Mouse (Mus musculus): ENCODE results near the gene Gm11437. TPM values are rescaled to one million over a fixed set of nuclear protein-coding genes. Genes with fewer than 3 reads are reported as not detected.

Gm11437 gene
- total and polyA plus RNA-seq, 3 experiments = not detected

GRCm38 (mm10) chr11:84190581-84191233 lies 23.4 kb upstream of the Gm11437 start:
- DNase-seq (ENCODE audit: low spot score) = no peak
- Histone ChIP-seq H3K9me3 (replicated peaks) (no peaks in the 10 kb centered on the region), H3K4me3 (ENCODE audit: low read depth, low read length) (no peak overlapping the region), H3K36me3 (replicated peaks) (peaks cover 25% of the 10 kb centered on the region), H3K4me1 (ENCODE audit: insufficient read depth, low read depth, low read length) (peaks cover 3% of the 10 kb centered on the region; the same call in 1 of the 2 replicates), H3K27me3 (ENCODE audit: insufficient read depth, low read length) (no peaks in the 10 kb centered on the region)
- no peak for ATAC-seq (ENCODE audit: extremely low read depth, insufficient number of reproducible peaks, low FRiP score, poor library complexity, severe bottlenecking)
- TF ChIP-seq GATA1 (IDR thresholded peaks at IDR 0.05; ENCODE audit: borderline replicate concordance, low read length) = no peak
- TF ChIP-seq GATA2 (IDR thresholded peaks at IDR 0.05; ENCODE audit: borderline replicate concordance, low read depth, low read length) = no peak
- TF ChIP-seq TAL1 (conservative IDR thresholded peaks at IDR 0.05; ENCODE audit: low read depth, low read length) = no peak
- TF ChIP-seq CTCF (IDR thresholded peaks at IDR 0.05; ENCODE audit: low read depth, low read length) = no peak
- TF ChIP-seq POLR2AphosphoS5 (IDR thresholded peaks at IDR 0.05; ENCODE audit: insufficient replicate concordance, low read depth, low read length) = no peak

- DNase-seq (ENCODE audit: low spot score) (no peak), ATAC-seq (ENCODE audit: extremely low read depth, insufficient number of reproducible peaks, low FRiP score, poor library complexity, severe bottlenecking) (no peak)
- no peaks in the 10 kb centered on the region for H3K27me3 ChIP-seq (ENCODE audit: insufficient read depth, low read length)
- H3K4me1 ChIP-seq (ENCODE audit: insufficient read depth, low read depth, low read length) = peaks cover 7% of the 10 kb centered on the region; the same call in 1 of the 2 replicates
- TF ChIP-seq TAL1 (conservative IDR thresholded peaks at IDR 0.05; ENCODE audit: low read depth, low read length) (no peak), CTCF (IDR thresholded peaks at IDR 0.05; ENCODE audit: low read depth, low read length) (no peak), GATA2 (IDR thresholded peaks at IDR 0.05; ENCODE audit: borderline replicate concordance, low read depth, low read length) (no peak), POLR2AphosphoS5 (IDR thresholded peaks at IDR 0.05; ENCODE audit: insufficient replicate concordance, low read depth, low read length) (no peak), GATA1 (IDR thresholded peaks at IDR 0.05; ENCODE audit: borderline replicate concordance, low read length) (no peak)
- no peak overlapping the region for H3K4me3 ChIP-seq (ENCODE audit: low read depth, low read length)
- no peaks in the 10 kb centered on the region for H3K9me3 ChIP-seq (replicated peaks)
- H3K36me3 ChIP-seq (replicated peaks) = peaks cover 21% of the 10 kb centered on the region
These were observed 21.3 kb upstream of the Gm11437 start for GRCm38 (mm10) chr11:84188530-84188929.

GRCm38 (mm10) chr11:84181286-84181685 lies 14.0 kb upstream of the Gm11437 start:
- peaks cover 26% of the 10 kb centered on the region for H3K4me1 ChIP-seq (ENCODE audit: insufficient read depth, low read depth, low read length)
- TF ChIP-seq TAL1 (conservative IDR thresholded peaks at IDR 0.05; ENCODE audit: low read depth, low read length) (no peak), GATA2 (IDR thresholded peaks at IDR 0.05; ENCODE audit: borderline replicate concordance, low read depth, low read length) (no peak), CTCF (IDR thresholded peaks at IDR 0.05; ENCODE audit: low read depth, low read length) (no peak), GATA1 (IDR thresholded peaks at IDR 0.05; ENCODE audit: borderline replicate concordance, low read length) (no peak), POLR2AphosphoS5 (IDR thresholded peaks at IDR 0.05; ENCODE audit: insufficient replicate concordance, low read depth, low read length) (no peak)
- H3K4me3 ChIP-seq (ENCODE audit: low read depth, low read length) = no peak overlapping the region; the same call in 1 of the 2 replicates
- ATAC-seq (ENCODE audit: extremely low read depth, insufficient number of reproducible peaks, low FRiP score, poor library complexity, severe bottlenecking) (no peak), DNase-seq (ENCODE audit: low spot score) (no peak)
- peaks cover 19% of the 10 kb centered on the region for H3K36me3 ChIP-seq (replicated peaks)
- no peaks in the 10 kb centered on the region for H3K27me3 ChIP-seq (ENCODE audit: insufficient read depth, low read length)
- no peaks in the 10 kb centered on the region for H3K9me3 ChIP-seq (replicated peaks)

GRCm38 (mm10) chr11:84179954-84180598 lies 12.8 kb upstream of the Gm11437 start:
- Histone ChIP-seq H3K4me1 (ENCODE audit: insufficient read depth, low read depth, low read length) (peaks cover 24% of the 10 kb centered on the region), H3K4me3 (ENCODE audit: low read depth, low read length) (peak overlapping the region; percentile 85), H3K9me3 (replicated peaks) (no peaks in the 10 kb centered on the region), H3K27me3 (ENCODE audit: insufficient read depth, low read length) (no peaks in the 10 kb centered on the region), H3K36me3 (replicated peaks) (peaks cover 16% of the 10 kb centered on the region)
- peak; percentile 67 for DNase-seq (ENCODE audit: low spot score)
- peak; percentile 38; the same call in 1 of the 2 replicates for ATAC-seq (ENCODE audit: extremely low read depth, insufficient number of reproducible peaks, low FRiP score, poor library complexity, severe bottlenecking)
- TF ChIP-seq GATA2 (IDR thresholded peaks at IDR 0.05; ENCODE audit: borderline replicate concordance, low read depth, low read length) (no peak), GATA1 (IDR thresholded peaks at IDR 0.05; ENCODE audit: borderline replicate concordance, low read length) (no peak), TAL1 (conservative IDR thresholded peaks at IDR 0.05; ENCODE audit: low read depth, low read length) (no peak)

- TF ChIP-seq GATA2 (IDR thresholded peaks at IDR 0.05; ENCODE audit: borderline replicate concordance, low read depth, low read length) (no peak), GATA1 (IDR thresholded peaks at IDR 0.05; ENCODE audit: borderline replicate concordance, low read length) (no peak), POLR2AphosphoS5 (IDR thresholded peaks at IDR 0.05; ENCODE audit: insufficient replicate concordance, low read depth, low read length) (no peak)
- DNase-seq (ENCODE audit: low spot score) (peak; percentile 87), ATAC-seq (ENCODE audit: extremely low read depth, insufficient number of reproducible peaks, low FRiP score, poor library complexity, severe bottlenecking) (peak; percentile 79)
- H3K36me3 ChIP-seq (replicated peaks) = peaks cover 13% of the 10 kb centered on the region
- H3K4me3 ChIP-seq (ENCODE audit: low read depth, low read length) = peak overlapping the region; percentile 85
- no peaks in the 10 kb centered on the region for H3K9me3 ChIP-seq (replicated peaks)
- no peaks in the 10 kb centered on the region for H3K27me3 ChIP-seq (ENCODE audit: insufficient read depth, low read length)
- H3K4me1 ChIP-seq (ENCODE audit: insufficient read depth, low read depth, low read length) = peaks cover 30% of the 10 kb centered on the region
These were observed 12.1 kb upstream of the Gm11437 start for GRCm38 (mm10) chr11:84179226-84179953.

GRCm38 (mm10) chr11:84178571-84178970 lies 11.3 kb upstream of the Gm11437 start:
- Histone ChIP-seq H3K4me3 (ENCODE audit: low read depth, low read length) (no peak overlapping the region), H3K36me3 (replicated peaks) (peaks cover 11% of the 10 kb centered on the region), H3K4me1 (ENCODE audit: insufficient read depth, low read depth, low read length) (peaks cover 36% of the 10 kb centered on the region), H3K27me3 (ENCODE audit: insufficient read depth, low read length) (no peaks in the 10 kb centered on the region), H3K9me3 (replicated peaks) (no peaks in the 10 kb centered on the region)
- DNase-seq (ENCODE audit: low spot score) (no peak), ATAC-seq (ENCODE audit: extremely low read depth, insufficient number of reproducible peaks, low FRiP score, poor library complexity, severe bottlenecking) (no peak)
- TF ChIP-seq CTCF (IDR thresholded peaks at IDR 0.05; ENCODE audit: low read depth, low read length) = no peak
- no peak for TF ChIP-seq TAL1 (conservative IDR thresholded peaks at IDR 0.05; ENCODE audit: low read depth, low read length)
- no peak for TF ChIP-seq GATA2 (IDR thresholded peaks at IDR 0.05; ENCODE audit: borderline replicate concordance, low read depth, low read length)
- no peak for TF ChIP-seq GATA1 (IDR thresholded peaks at IDR 0.05; ENCODE audit: borderline replicate concordance, low read length)
- TF ChIP-seq POLR2AphosphoS5 (IDR thresholded peaks at IDR 0.05; ENCODE audit: insufficient replicate concordance, low read depth, low read length) = no peak

Measured in G1E (cell line).